Mouse (Mus musculus): Measurements from ENCODE around the gene Tnnt3.

The Tnnt3 gene

GRCm38 (mm10) chr7:142472936-142473335, 25.7 kb upstream of the Tnnt3 start:
- POLR2A ChIA-PET: interaction anchor here in 1 of 4 experiments (0.5 kb wide), 1 partner anchor 192 kb away, joined by 3 read pairs; no protein-coding TSS in a partner anchor
- CTCF ChIA-PET: no interaction called here

- POLR2A ChIA-PET: interaction anchor here in 1 of 4 experiments (0.5 kb wide), 1 partner anchor 171 kb away, joined by 3 read pairs; no protein-coding TSS in a partner anchor
- CTCF ChIA-PET: interaction anchor here in 2 of 4 experiments (1.2 to 1.5 kb wide), 2 partner anchors 14 to 139 kb away, joined by 3 read pairs; no protein-coding TSS in a partner anchor
These were observed 25.2 kb upstream of the Tnnt3 start for GRCm38 (mm10) chr7:142473476-142473875.

- ChIA-PET CTCF (interaction anchor here in 1 of 4 experiments (0.9 to 1.5 kb wide), 2 partner anchors 12 to 46 kb away, joined by 3 to 5 read pairs; no protein-coding TSS in a partner anchor), POLR2A (no interaction called here)
These were observed 23.8 kb upstream of the Tnnt3 start for GRCm38 (mm10) chr7:142474799-142475198.

GRCm38 (mm10) chr7:142475641-142476040, 23.0 kb upstream of the Tnnt3 start:
- ChIA-PET POLR2A (interaction anchor here in 1 of 4 experiments (1.5 kb wide), 2 partner anchors 13 to 15 kb away, joined by 3 read pairs; no protein-coding TSS in a partner anchor), CTCF (interaction anchor here in 1 of 4 experiments (1.4 kb wide), 1 partner anchor 197 kb away, joined by 3 read pairs; no protein-coding TSS in a partner anchor)

- POLR2A ChIA-PET: interaction anchor here in 1 of 4 experiments (1.5 kb wide), 2 partner anchors 14 kb away, joined by 3 read pairs; no protein-coding TSS in a partner anchor
These were observed 22.4 kb upstream of the Tnnt3 start for GRCm38 (mm10) chr7:142476271-142476670.

GRCm38 (mm10) chr7:142476795-142477452, 21.7 kb upstream of the Tnnt3 start:
- ChIA-PET CTCF (interaction anchor here in 3 of 4 experiments (0.6 to 1.4 kb wide), 4 partner anchors 41 to 471 kb away, joined by 3 to 7 read pairs (median 4); no protein-coding TSS in a partner anchor), POLR2A (interaction anchor here in 1 of 4 experiments (1.0 to 1.5 kb wide), 3 partner anchors 14 to 41 kb away, joined by 3 to 4 read pairs (median 3); no protein-coding TSS in a partner anchor)

More at GRCm38 (mm10) chr7:142476271-142476670, 22.4 kb upstream of the Tnnt3 start:
- CTCF ChIA-PET: interaction anchor here in 1 of 4 experiments (1.4 kb wide), 1 partner anchor 197 kb away, joined by 3 read pairs; no protein-coding TSS in a partner anchor

GRCm38 (mm10) chr7:142478001-142478400, 20.6 kb upstream of the Tnnt3 start:
- ChIA-PET POLR2A (no interaction called here), CTCF (no interaction called here)

GRCm38 (mm10) chr7:142478574-142478973, 20.1 kb upstream of the Tnnt3 start:
- ChIA-PET CTCF (interaction anchor here in 2 of 4 experiments (0.8 kb wide), 2 partner anchors 50 to 102 kb away, joined by 3 to 9 read pairs; no protein-coding TSS in a partner anchor), POLR2A (interaction anchor here in 1 of 4 experiments (0.5 kb wide), 1 partner anchor 182 kb away, joined by 4 read pairs; no protein-coding TSS in a partner anchor)

GRCm38 (mm10) chr7:142479307-142479706, 19.3 kb upstream of the Tnnt3 start:
- POLR2A ChIA-PET: interaction anchor here in 1 of 4 experiments (0.6 kb wide), 1 partner anchor 16 kb away, joined by 4 read pairs; no protein-coding TSS in a partner anchor
- CTCF ChIA-PET: interaction anchor here in 2 of 4 experiments (0.8 to 0.9 kb wide), 3 partner anchors 50 to 101 kb away, joined by 3 to 9 read pairs (median 3); no protein-coding TSS in a partner anchor

GRCm38 (mm10) chr7:142479886-142480285, 18.8 kb upstream of the Tnnt3 start:
- CTCF ChIA-PET: interaction anchor here in 1 of 4 experiments (0.9 kb wide), 1 partner anchor 51 kb away, joined by 3 read pairs; no protein-coding TSS in a partner anchor

GRCm38 (mm10) chr7:142480661-142481060, 18.0 kb upstream of the Tnnt3 start:
- POLR2A ChIA-PET: no interaction called here

More at GRCm38 (mm10) chr7:142479886-142480285, 18.8 kb upstream of the Tnnt3 start:
- POLR2A ChIA-PET: interaction anchor here in 1 of 4 experiments (0.8 kb wide), 1 partner anchor 101 kb away, joined by 3 read pairs; no protein-coding TSS in a partner anchor

GRCm38 (mm10) chr7:142481186-142481567, 17.5 kb upstream of the Tnnt3 start:
- ChIA-PET POLR2A (interaction anchor here in 2 of 4 experiments (1.0 to 1.6 kb wide), 5 partner anchors 57 to 130 kb away, joined by 3 to 6 read pairs (median 5); partner anchors contain the start of gene Ctsd (in 1 of the 2)), CTCF (interaction anchor here (0.5 to 2.9 kb wide), 42 partner anchors 18 to 1439 kb away, joined by 3 to 48 read pairs (median 4); partner anchors contain the start of genes Lsp1 (in 1 of the 4) and Tnni2 (in 1 of the 4))

More at GRCm38 (mm10) chr7:142480661-142481060, 18.0 kb upstream of the Tnnt3 start:
- CTCF ChIA-PET: interaction anchor here (0.5 to 2.9 kb wide), 26 partner anchors 18 to 239 kb away, joined by 3 to 48 read pairs (median 4); partner anchors contain the start of gene Tnni2 (in 1 of the 4)

GRCm38 (mm10) chr7:142481568-142482255, 16.9 kb upstream of the Tnnt3 start:
- ChIA-PET CTCF (interaction anchor here (0.6 to 2.9 kb wide), 40 partner anchors 17 to 1439 kb away, joined by 3 to 48 read pairs (median 4); partner anchors contain the start of genes Lsp1 (in 1 of the 4) and Tnni2 (in 1 of the 4)), POLR2A (interaction anchor here (0.6 to 1.6 kb wide), 10 partner anchors 24 to 392 kb away, joined by 3 to 6 read pairs (median 4); partner anchors contain the start of gene Ctsd (in 2 of the 4))

- CTCF ChIA-PET: interaction anchor here (0.6 to 2.9 kb wide), 22 partner anchors 21 to 489 kb away, joined by 3 to 48 read pairs (median 4); partner anchors contain the start of genes Lsp1 (in 1 of the 4) and Tnni2 (in 1 of the 4)
- POLR2A ChIA-PET: interaction anchor here (0.6 to 1.6 kb wide), 9 partner anchors 24 to 393 kb away, joined by 3 to 6 read pairs (median 4); partner anchors contain the start of gene Ctsd (in 2 of the 4)
These were observed 16.4 kb upstream of the Tnnt3 start for GRCm38 (mm10) chr7:142482256-142482609.

GRCm38 (mm10) chr7:142483136-142483535, 15.5 kb upstream of the Tnnt3 start:
- CTCF ChIA-PET: interaction anchor here in 3 of 4 experiments (0.7 to 2.9 kb wide), 6 partner anchors 42 to 242 kb away, joined by 3 to 48 read pairs (median 5); partner anchors contain the start of gene Tnni2 (in 1 of the 3)
- POLR2A ChIA-PET: interaction anchor here in 1 of 4 experiments (0.6 kb wide), 1 partner anchor 65 kb away, joined by 3 read pairs; no protein-coding TSS in a partner anchor

- POLR2A ChIA-PET: interaction anchor here in 1 of 4 experiments (0.6 kb wide), 1 partner anchor 516 kb away, joined by 3 read pairs; no protein-coding TSS in a partner anchor
- CTCF ChIA-PET: interaction anchor here in 3 of 4 experiments (0.9 to 1.7 kb wide), 3 partner anchors 95 to 230 kb away, joined by 3 to 8 read pairs (median 3); no protein-coding TSS in a partner anchor
These were observed 13.9 kb upstream of the Tnnt3 start for GRCm38 (mm10) chr7:142484780-142485179.

- CTCF ChIA-PET: interaction anchor here (0.5 to 3.8 kb wide), 32 partner anchors 10 to 432 kb away, joined by 3 to 40 read pairs (median 4); partner anchors contain the start of gene Tnnt3 (in 1 of the 4)
These were observed 11.9 kb upstream of the Tnnt3 start for GRCm38 (mm10) chr7:142486751-142487162.

More at GRCm38 (mm10) chr7:142486751-142487162, 11.9 kb upstream of the Tnnt3 start:
- POLR2A ChIA-PET: interaction anchor here in 2 of 4 experiments (0.7 to 1.2 kb wide), 5 partner anchors 11 to 739 kb away, joined by 3 to 7 read pairs (median 3); partner anchors contain the start of genes Ctsd (in 1 of the 2) and Tnnt3 (in 1 of the 2)
